Mouse (Mus musculus) NIH3T3 (cell line): ENCODE data around the gene Ccnt1.

Experiments used
- DNase-seq: peaks from one replicate; pipeline ENCODE4 v3.0.0-alpha.2; 2012; ENCODE audit warnings: low read depth

The Ccnt1 gene

GRCm38 (mm10) chr15:98570873-98571538 lies at the start of gene Ccnt1, which contains the start of gene 4930415O20Rik:
TSS of gene Ccnt1 (minus strand) at chr15:98570923.
TSS of gene 4930415O20Rik (plus strand) at chr15:98571004.
- DNase-seq: peak; percentile 20

GRCm38 (mm10) chr15:98617176-98617537 lies 46.4 kb upstream of the Ccnt1 start:
- DNase-seq: peak; percentile 93

- no peak for DNase-seq
Measured at GRCm38 (mm10) chr15:98616362-98617175, 45.8 kb upstream of the Ccnt1 start.

GRCm38 (mm10) chr15:98615751-98616150 lies 45.0 kb upstream of the Ccnt1 start:
- DNase-seq: no peak

- no peak for DNase-seq
Measured at GRCm38 (mm10) chr15:98614971-98615370, 44.2 kb upstream of the Ccnt1 start.

- peak; percentile 50 for DNase-seq
Measured at GRCm38 (mm10) chr15:98614551-98614950, 43.8 kb upstream of the Ccnt1 start.

- no peak for DNase-seq
Measured at GRCm38 (mm10) chr15:98612229-98612628, 41.5 kb upstream of the Ccnt1 start.

- DNase-seq: no peak
Measured at GRCm38 (mm10) chr15:98610131-98610633, 39.5 kb upstream of the Ccnt1 start.

- peak; percentile 77 for DNase-seq
Measured at GRCm38 (mm10) chr15:98609331-98610130, 38.8 kb upstream of the Ccnt1 start, which contains the start of gene Adcy6. TSS of gene Adcy6 (minus strand) at chr15:98610076.

- peak; percentile 52 for DNase-seq
Measured at GRCm38 (mm10) chr15:98608784-98609250, 38.1 kb upstream of the Ccnt1 start.

- DNase-seq: peak; percentile 46
Measured at GRCm38 (mm10) chr15:98608058-98608783, 37.5 kb upstream of the Ccnt1 start.

GRCm38 (mm10) chr15:98607557-98607956 lies 36.8 kb upstream of the Ccnt1 start:
- DNase-seq: peak; percentile 75

- DNase-seq: no peak
Measured at GRCm38 (mm10) chr15:98606739-98607138, 36.0 kb upstream of the Ccnt1 start.

GRCm38 (mm10) chr15:98606051-98606536 lies 35.4 kb upstream of the Ccnt1 start:
- no peak for DNase-seq

- DNase-seq: no peak
Measured at GRCm38 (mm10) chr15:98604041-98604575, 33.4 kb upstream of the Ccnt1 start.

- DNase-seq: peak; percentile 76
Measured at GRCm38 (mm10) chr15:98602921-98603458, 32.3 kb upstream of the Ccnt1 start.

- peak; percentile 93 for DNase-seq
Measured at GRCm38 (mm10) chr15:98602191-98602881, 31.6 kb upstream of the Ccnt1 start.

- DNase-seq: peak; percentile 38
Measured at GRCm38 (mm10) chr15:98601832-98602190, 31.1 kb upstream of the Ccnt1 start.

- no peak for DNase-seq
Measured at GRCm38 (mm10) chr15:98600036-98600709, 29.4 kb upstream of the Ccnt1 start.
